Mouse (Mus musculus) gonadal fat pad, adult 2 months (tissue): Measurements from ENCODE around the gene 4930579F01Rik. TPM values are rescaled to one million over a fixed set of nuclear protein-coding genes. Genes with fewer than 3 reads are reported as not detected.
"Not testable (repeated sequence)": the region's sequence is repeated elsewhere in the genome, so short reads cannot be mapped to it uniquely, and the experiment has no call there.

Source experiments
- DNase-seq: peaks from one replicate; pipeline ENCODE4 v3.0.0-alpha.2; 2012; ENCODE audit warnings: low read depth
- polyA plus RNA-seq: library from polyadenylated mRNA; depleted of rRNA; stranded (reverse); fragments of >200 nt; gene quantifications from 2 replicates; pipeline ENCODE4 v1.2.3, GENCODE M21; 2012

Gene 4930579F01Rik
- polyA plus RNA-seq, 1 experiment: 0.08 TPM

DNA sequence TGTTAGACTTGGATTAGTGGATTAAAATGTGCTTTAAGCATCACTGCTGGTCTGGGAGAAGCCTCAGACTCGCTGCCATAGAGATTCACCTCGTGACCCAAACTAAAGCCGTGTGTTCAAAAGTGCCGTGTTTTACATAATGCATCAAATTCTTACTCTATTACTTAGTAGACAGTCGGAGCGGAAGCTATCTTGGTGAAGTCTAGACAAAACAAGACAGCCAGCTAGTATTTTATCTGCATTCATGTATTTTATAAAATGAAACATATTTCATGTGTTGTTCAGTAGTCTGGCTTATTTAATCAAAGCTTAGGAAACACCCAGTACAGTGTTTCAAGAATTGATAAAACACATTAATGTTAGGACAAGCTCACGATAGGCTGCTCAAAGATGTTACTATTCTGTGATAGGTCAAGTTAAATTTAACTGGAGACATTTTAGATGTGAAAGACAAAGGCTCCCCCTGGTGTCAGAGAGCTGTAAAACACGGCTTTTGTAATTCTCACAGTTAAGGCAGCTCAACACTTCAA, 48.9 kb downstream of the 4930579F01Rik start, which contains the start of gene Mttp:
TSS of gene Mttp (minus strand) at position 327 of the 530 bp plus-strand sequence.
- no peak for DNase-seq

- DNase-seq: no peak
Observed at GRCm38 (mm10) chr3:138144060-138144641, 49.5 kb downstream of the 4930579F01Rik start.

DNA sequence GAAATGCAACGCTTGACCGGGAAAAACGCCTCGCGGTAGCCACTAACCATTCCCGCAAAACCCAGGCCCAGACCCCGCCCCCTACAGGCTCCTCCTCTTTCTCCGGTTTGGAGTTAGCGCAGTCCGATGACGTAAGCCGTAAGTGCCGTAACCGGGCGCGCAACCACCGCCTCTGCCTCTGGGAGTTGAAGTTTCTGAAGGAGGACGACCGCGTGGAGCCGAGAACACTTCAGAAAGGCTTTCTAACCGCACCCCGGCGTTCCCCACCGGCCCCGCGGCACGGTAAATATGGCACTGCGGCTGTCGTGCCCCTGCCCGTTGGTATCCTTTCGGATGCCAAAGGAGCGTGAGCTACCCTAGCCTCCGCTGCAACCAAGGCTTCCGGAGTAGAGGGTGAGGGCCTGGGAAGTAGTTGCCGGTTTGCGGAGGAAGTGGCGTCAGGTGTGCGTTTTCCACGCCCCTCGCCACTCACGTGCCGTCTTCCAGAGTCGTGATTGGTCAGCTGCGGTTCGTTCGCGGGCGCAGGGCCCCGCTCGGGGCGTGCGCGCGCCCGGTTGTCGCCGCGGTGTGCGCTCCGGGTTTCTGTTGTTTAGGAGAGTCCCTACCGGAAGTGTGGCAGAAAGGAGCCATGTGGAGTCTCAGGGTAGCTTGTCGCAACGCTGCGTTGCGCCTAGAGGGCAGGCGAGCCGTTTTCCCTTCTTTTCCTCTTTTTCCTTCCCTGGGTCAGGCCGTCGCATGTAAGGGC, 50.1 kb downstream of the 4930579F01Rik start, which contains the start of gene Trmt10a:
TSS of gene Trmt10a (plus strand) at position 134 of the 745 bp plus-strand sequence.
- peak; percentile 84 for DNase-seq

GRCm38 (mm10) chr3:138142733-138143314, 50.8 kb downstream of the 4930579F01Rik start:
- DNase-seq: no peak

DNA sequence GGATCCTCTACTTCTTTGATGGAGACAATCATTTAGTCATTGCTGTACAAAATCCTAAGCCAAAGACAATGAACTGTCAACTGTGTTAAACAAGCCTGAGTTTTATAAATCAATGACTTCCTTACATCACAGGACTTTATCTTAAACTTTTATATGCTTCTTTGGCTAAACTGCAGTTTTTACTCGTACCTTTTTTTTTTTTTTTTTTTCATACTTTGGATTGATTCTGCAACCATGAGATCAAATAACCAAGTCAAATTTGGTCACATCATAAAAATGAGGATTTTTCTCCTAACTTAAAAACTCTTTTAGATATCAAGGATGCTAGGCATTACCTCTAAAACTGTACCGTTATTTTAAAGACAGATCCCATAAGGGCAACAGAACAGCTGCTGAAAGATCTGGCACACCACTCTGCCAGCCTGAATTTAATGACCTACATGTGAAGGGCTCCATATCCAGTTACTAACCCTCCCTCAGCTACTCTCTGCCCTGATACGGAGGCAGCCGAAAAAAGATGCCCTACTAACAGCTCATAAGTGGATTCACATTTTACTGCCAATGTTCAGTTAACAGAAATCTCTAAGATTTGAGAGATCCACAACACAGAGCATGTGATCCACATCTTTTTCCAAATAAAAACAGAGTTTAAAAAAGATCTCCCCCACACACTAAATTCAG, 51.4 kb downstream of the 4930579F01Rik start:
- no peak for DNase-seq

DNA sequence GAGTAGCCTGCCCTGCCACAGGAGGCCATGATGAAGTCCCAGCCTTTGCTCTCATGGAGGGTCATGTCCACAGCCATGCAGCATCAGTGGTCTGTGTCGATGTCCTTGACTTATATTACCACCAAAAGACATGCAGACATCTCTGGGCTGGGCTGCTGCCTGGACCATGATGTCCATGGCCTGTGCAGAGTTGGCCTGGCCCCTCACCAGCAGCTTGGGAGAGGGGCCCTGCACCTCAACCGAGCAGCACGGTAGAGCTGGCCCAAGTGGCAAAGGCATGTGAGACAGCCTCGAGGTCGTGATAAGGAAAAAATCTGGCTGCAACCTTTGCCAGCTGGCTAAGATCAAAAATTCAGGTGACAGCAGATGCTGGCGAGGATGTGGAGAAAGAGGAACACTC, 54.0 kb downstream of the 4930579F01Rik start:
- DNase-seq: no peak

GRCm38 (mm10) chr3:138138146-138138545, 55.5 kb downstream of the 4930579F01Rik start:
- not testable (repeated sequence) for DNase-seq

DNA sequence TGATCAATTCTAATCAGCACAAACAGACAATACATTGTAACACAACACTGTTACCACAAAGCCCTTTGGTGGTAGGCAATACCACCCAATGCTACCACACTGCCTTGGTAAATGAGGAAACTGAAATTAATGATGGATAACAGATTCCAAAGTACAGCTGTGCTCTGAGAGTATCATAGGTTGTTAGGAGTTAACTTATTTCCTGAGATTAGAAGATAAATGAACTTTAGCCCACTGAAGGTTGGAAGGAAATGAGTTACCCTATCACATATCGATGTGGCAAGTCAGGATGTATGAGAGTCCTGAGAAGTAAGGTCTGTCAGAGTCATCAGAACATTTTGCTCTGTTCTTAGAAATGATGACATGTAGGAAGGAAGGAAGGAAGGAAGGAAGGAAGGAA, 59.1 kb downstream of the 4930579F01Rik start:
- DNase-seq: no peak

DNA sequence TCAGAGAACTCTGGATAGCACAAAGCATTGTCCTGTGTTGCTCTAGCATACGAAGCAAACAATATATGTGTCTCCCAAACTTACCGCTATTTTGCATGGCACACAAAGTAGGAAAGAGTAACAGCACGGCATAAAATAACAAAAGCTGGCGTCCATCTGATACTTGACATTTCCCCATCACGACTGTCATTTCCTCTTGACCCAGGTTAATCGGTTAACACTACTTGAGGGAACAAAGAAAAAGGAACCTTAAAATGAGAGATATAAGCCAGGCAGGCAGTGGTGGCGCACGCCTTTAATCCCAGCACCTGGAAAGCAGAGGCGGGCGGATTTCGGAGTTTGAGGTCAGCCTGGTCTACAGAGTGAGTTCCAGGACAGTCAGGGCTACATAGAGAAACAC, 59.7 kb downstream of the 4930579F01Rik start:
- DNase-seq: no peak

- no peak for DNase-seq
Observed at GRCm38 (mm10) chr3:138133463-138133862, 60.2 kb downstream of the 4930579F01Rik start.

DNA sequence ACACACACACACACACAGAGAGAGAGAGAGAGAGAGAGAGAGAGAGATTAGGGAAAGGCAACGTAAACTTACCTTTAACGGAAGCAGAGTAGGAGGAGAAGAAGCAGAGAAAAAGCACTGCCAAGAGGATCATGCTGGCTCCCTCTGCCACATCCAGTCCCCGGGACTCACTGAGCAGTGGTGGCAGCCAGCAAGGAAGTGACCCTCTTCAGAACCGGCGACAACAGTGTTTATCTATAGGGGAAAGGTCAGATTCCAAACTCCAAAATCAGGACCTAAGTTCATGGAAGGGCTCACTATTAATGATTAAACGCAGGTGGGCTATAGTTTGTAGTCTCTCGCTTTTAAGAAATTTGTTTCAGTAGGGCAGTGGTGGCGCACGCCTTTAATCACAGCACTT, 62.5 kb downstream of the 4930579F01Rik start:
- DNase-seq: no peak

GRCm38 (mm10) chr3:138130692-138131091, 62.9 kb downstream of the 4930579F01Rik start:
- no peak for DNase-seq

GRCm38 (mm10) chr3:138129110-138129509, 64.5 kb downstream of the 4930579F01Rik start:
- DNase-seq: no peak

GRCm38 (mm10) chr3:138123842-138124241, 69.8 kb downstream of the 4930579F01Rik start:
- DNase-seq: no peak

GRCm38 (mm10) chr3:138121461-138121860, 72.2 kb downstream of the 4930579F01Rik start:
- DNase-seq: no peak

DNA sequence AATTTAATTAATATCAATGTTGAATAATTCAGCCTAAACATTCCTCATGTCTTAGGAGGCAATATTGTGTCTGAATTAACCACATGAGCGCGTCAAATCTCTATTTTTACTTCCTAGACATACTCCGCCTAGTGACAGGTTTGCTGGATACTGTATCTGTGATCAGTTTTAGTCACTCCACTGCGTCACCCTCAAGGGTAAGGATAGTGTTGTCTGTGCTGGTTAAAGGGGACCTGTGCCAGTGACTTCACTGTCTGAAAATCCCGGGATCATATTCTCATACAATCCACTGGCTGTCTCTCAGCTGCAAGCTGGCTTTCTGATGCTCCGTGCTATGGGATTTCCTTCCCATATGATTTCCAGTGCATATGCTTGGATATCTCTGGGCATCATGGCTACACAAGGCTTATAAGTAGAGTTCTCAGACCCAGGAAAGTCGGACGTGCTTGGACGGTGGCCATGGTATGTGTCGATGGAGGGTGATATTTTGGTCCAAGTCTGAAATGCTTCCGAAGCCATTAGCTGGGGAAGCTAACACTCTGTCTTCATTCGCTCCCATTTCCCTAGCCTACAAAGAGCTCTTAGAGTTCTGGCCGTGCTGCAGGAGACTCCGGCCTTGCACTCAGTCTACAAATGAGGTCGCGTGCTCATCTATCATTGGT, 74.0 kb downstream of the 4930579F01Rik start:
- no peak for DNase-seq

GRCm38 (mm10) chr3:138118831-138119230, 74.8 kb downstream of the 4930579F01Rik start:
- no peak for DNase-seq

- DNase-seq: no peak
Observed at GRCm38 (mm10) chr3:138118392-138118791, 75.2 kb downstream of the 4930579F01Rik start.

DNA sequence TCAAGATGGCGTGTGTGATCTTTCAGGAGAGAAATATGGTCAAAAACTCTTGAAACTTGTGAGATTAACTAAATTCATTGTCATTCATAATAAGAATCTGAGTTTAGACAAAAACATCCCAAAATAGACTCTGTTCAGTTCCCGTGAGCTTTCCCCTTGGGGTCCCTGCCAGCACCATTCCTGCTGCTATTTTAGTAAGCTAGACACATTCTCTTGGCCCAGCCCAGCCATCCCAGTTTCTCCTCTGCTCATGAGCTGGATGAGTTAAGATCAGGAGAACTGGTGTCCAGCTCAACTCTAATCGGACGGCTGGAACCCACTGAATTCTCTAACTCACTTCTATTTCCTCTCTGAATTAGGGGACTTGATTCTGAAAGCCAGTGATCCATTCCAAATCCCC, 76.8 kb downstream of the 4930579F01Rik start:
- DNase-seq: no peak

DNA sequence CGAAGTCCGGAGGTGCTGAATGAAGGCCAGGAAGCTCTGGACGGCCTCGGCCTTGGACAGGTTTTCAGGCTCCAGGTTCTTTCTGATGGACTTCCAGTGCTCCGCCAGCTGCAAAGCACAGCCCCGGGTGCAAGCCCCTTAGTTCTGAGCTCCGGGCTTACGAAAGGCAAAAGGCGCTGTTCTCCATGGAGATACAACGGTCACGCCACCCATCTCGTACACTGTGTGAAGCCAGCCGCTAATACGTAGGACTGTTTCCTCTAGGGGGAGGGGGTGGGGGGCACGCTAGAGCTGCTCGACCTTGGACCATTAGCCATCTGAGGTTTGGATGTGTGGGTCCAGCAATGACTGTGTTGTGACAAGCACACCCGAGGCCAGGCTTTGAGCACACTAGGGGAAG, 79.5 kb downstream of the 4930579F01Rik start:
- no peak for DNase-seq
